Mouse (Mus musculus): ENCODE results near the gene Ear2.
"Not testable (repeated sequence)": the region's sequence is repeated elsewhere in the genome, so short reads cannot be mapped to it uniquely, and the experiment has no call there.

Ear2 gene

GRCm38 (mm10) chr14:44102354-44102753 lies at the start of gene Ear2:
TSS of gene Ear2 (plus strand) at chr14:44102654.
- DNase-seq: not testable (repeated sequence)

GRCm38 (mm10) chr14:44067879-44068278 lies 34.6 kb upstream of the Ear2 start:
- DNase-seq: not testable (repeated sequence)

- not testable (repeated sequence) for DNase-seq
Measured at GRCm38 (mm10) chr14:44070595-44070994, 31.9 kb upstream of the Ear2 start.

- DNase-seq: not testable (repeated sequence)
Measured at GRCm38 (mm10) chr14:44077785-44078341, 24.6 kb upstream of the Ear2 start.

GRCm38 (mm10) chr14:44086588-44086987 lies 15.9 kb upstream of the Ear2 start:
- not testable (repeated sequence) for DNase-seq

- DNase-seq: not testable (repeated sequence)
Measured at GRCm38 (mm10) chr14:44087535-44087934, 14.9 kb upstream of the Ear2 start.

GRCm38 (mm10) chr14:44091524-44091923 lies 10.9 kb upstream of the Ear2 start:
- not testable (repeated sequence) for DNase-seq

- not testable (repeated sequence) for DNase-seq
Measured at GRCm38 (mm10) chr14:44094445-44094844, 8.0 kb upstream of the Ear2 start.

- DNase-seq: not testable (repeated sequence)
Measured at GRCm38 (mm10) chr14:44100030-44100429, 2.4 kb upstream of the Ear2 start.

GRCm38 (mm10) chr14:44110981-44111380 lies 8.5 kb downstream of the Ear2 start:
- DNase-seq: no peak

- not testable (repeated sequence) for DNase-seq
Measured at GRCm38 (mm10) chr14:44123551-44123950, 21.1 kb downstream of the Ear2 start, which contains the start of gene Gm3327. TSS of gene Gm3327 (plus strand) at chr14:44123851.
